Mouse (Mus musculus) spleen, adult 2 months (tissue): ENCODE data around the gene Rcor1.

Experiments
- CTCF ChIP-seq: fragments of 200-500 bp; IDR thresholded peaks from 2 replicates; pipeline ENCODE4 v1.5.1; 2011; ENCODE audit warnings: mild to moderate bottlenecking, inconsistent platforms; ENCODE audit not compliant: insufficient read depth, insufficient read length, insufficient replicate concordance; ENCODE audit errors: extremely low read depth
- POLR2A ChIP-seq: fragments of 200-500 bp; IDR thresholded peaks from 2 replicates; pipeline ENCODE4 v1.6.1; 2011; ENCODE audit warnings: low read depth, low read length, inconsistent platforms

DNA sequence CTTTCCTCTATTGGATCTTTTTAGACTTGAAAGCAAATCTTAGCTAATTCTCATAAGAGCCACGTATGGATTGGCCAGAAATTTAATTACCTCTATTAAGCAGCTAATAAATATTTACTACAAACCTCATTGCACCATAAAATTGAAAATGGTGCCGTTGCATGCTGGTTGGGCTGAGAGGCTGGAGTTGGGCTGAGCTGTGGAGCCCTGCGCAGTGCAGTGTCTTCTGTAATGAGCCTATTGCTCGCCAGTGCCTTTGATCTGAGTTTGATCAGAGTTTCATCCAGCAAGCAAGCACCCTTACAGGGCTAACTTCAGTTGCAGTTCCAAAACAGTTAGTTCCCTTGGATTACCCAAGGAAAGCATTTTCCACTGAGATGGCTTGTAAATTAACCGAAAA is 114.8 kb downstream of the Rcor1 start:
- TF ChIP-seq POLR2A (no peak), CTCF (no peak)
